Mouse (Mus musculus): Measurements from ENCODE around the gene Tada2a.

The Tada2a gene

GRCm38 (mm10) chr11:84113623-84114022 is 15.8 kb downstream of the Tada2a start:
- DNase-seq (ENCODE audit: low spot score in 2 of 2), result no peak

DNA sequence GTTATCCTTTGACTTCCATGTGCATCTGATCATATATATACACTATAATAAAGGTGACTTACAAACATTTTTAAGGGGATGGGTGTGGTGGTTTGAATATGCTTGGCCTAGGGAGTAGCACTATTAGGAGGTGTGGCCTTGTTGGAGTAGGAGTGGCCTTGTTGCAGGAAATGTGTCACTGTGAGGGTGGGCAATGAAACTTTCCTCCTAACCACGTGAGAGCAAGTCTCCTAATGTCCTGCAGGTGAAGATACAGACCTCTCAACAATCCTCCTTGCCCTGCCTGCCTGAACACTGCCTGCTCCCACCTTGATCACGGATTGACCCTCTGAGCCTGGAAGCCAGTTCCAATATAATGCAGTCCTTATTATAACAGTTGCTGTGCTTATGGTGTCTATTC is 22.3 kb downstream of the Tada2a start:
- no peak for DNase-seq (ENCODE audit: low spot score in 2 of 2)

DNA sequence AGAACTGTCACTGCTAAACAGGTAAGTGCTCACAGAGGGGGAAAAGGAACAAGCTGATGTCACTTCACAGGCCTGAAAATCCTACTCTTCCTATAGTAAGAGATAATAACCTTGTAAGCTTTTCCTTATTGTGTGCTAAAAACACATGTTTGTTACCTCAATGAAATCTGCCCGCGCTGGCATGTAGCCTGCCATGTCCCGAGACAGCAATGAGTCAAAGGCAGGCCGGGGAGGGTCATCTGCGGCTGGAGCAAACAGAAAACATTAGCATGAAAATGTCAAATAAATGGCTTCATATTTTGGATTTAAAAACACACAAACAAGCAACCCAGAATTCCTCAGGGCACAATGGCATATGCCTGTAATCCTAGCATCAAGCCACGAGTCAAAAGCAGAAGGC is 25.4 kb downstream of the Tada2a start:
- DNase-seq (ENCODE audit: low spot score in 2 of 2), result no peak

DNA sequence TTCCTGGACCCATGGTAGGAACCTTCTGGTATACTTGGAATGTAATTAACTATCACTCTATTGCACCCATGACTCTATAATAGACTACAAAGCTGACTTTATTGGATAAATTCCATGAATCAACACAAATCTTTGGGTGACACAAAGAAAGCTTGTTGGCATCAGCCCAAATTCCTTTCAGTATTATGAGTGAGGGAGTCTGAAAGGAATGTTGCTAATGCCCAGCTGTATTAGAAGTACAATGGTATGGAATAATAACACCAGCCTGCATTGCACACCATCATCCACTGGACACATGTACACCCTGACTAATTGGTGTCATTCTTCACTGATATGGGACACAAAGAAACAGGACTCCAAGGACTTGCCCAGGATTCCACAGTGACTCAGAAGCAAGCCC is 28.2 kb downstream of the Tada2a start:
- no peak for DNase-seq (ENCODE audit: low spot score in 2 of 2)

- no peak for DNase-seq (ENCODE audit: low spot score in 2 of 2)
Measured at GRCm38 (mm10) chr11:84097251-84097998, 32.0 kb downstream of the Tada2a start.

GRCm38 (mm10) chr11:84095084-84095483 is 34.3 kb downstream of the Tada2a start:
- no peak for DNase-seq (ENCODE audit: low spot score in 2 of 2)

DNA sequence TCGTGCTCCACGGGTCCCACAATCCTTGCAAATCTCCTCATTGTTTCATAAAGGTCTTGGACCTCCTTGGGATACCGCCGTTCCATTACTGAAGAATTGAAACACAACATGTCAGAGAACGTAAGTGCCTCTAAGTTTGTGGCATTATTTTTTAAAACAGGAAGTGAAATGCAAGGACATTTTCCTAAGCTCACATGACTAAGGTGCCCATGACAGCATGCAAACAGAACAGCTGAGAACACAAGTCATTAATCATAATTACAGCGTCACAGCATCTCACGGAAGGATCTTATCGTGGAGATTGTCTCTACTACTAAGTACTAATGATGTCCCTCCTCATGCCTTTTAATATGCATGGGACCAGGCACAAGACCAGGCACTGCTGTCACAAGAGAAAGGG is 38.8 kb downstream of the Tada2a start:
- no peak for DNase-seq (ENCODE audit: low spot score in 2 of 2)

- DNase-seq (ENCODE audit: low spot score in 2 of 2), result no peak
Measured at GRCm38 (mm10) chr11:84081901-84082300, 47.5 kb downstream of the Tada2a start.

DNA sequence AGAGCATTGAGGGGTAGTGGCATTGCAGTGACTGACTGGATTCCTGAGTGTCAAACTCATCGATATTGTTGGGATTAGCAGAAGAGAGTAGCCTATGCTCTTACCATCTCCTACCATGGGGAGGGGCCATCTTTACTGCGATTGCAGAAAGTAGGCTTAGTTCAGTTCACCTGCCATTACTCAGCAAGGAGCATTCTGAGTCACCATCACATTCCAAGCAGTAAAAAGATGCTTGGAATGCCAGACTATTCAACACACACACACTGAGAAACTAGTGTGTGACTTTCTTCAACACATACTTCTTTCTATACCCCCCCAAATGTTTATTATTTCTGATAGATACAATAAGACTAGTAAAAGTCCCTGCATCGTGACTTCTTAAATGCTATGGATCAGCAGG is 49.1 kb downstream of the Tada2a start:
- no peak for DNase-seq (ENCODE audit: low spot score in 2 of 2)

GRCm38 (mm10) chr11:84079887-84080286 is 49.5 kb downstream of the Tada2a start:
- no peak for DNase-seq (ENCODE audit: low spot score in 2 of 2)

- no peak for DNase-seq (ENCODE audit: low spot score in 2 of 2)
Measured at GRCm38 (mm10) chr11:84079361-84079760, 50.0 kb downstream of the Tada2a start.

GRCm38 (mm10) chr11:84078601-84079000 is 50.8 kb downstream of the Tada2a start:
- DNase-seq (ENCODE audit: low spot score in 2 of 2), result no peak

DNA sequence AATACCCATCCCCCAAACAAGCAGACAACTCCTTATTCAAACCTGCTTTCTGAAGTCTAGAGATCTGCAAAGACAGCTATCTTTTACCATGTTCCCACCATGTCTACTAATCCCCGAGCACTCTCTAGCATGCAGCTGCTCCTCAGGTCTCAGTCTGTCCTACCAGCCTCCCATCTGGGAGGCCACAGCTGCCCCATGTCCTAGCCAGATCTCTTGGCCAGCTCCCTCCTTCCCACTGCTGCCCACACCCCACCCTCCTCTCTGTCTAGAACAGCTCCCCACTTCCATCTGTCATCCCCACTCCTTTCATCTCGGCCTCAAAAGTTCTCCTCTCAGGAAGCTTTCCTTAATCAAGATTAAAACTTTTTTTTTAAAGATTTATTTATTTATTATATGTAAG is 52.4 kb downstream of the Tada2a start:
- no peak for DNase-seq (ENCODE audit: low spot score in 2 of 2)

GRCm38 (mm10) chr11:84073816-84074764 is 55.3 kb downstream of the Tada2a start:
- no peak for DNase-seq (ENCODE audit: low spot score in 2 of 2)

GRCm38 (mm10) chr11:84072904-84073651 is 56.3 kb downstream of the Tada2a start:
- peak in 1 of 2 experiments; percentile 40 for DNase-seq (ENCODE audit: low spot score in 2 of 2)

DNA sequence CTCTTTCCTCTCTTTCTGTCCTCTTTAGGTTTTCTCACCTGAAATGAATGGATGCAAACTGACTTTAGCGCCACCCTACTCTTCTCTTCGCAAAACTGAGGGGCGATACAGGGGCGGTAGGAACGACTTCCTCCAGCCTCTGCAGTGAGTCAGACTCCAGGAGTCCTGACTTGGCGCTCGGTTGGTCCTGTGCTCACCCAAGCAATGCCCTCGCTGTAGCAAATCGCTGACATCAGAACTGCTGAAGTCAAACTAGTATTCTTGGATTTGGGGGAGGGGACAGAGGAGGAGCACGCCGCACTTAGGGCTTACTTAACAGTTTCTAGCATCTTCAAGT is 60.4 kb downstream of the Tada2a start, which contains the start of gene Dusp14:
Gene Dusp14 (minus strand): TSS at position 228 of the 337 bp plus-strand sequence.
- no peak for DNase-seq (ENCODE audit: low spot score in 2 of 2)

DNA sequence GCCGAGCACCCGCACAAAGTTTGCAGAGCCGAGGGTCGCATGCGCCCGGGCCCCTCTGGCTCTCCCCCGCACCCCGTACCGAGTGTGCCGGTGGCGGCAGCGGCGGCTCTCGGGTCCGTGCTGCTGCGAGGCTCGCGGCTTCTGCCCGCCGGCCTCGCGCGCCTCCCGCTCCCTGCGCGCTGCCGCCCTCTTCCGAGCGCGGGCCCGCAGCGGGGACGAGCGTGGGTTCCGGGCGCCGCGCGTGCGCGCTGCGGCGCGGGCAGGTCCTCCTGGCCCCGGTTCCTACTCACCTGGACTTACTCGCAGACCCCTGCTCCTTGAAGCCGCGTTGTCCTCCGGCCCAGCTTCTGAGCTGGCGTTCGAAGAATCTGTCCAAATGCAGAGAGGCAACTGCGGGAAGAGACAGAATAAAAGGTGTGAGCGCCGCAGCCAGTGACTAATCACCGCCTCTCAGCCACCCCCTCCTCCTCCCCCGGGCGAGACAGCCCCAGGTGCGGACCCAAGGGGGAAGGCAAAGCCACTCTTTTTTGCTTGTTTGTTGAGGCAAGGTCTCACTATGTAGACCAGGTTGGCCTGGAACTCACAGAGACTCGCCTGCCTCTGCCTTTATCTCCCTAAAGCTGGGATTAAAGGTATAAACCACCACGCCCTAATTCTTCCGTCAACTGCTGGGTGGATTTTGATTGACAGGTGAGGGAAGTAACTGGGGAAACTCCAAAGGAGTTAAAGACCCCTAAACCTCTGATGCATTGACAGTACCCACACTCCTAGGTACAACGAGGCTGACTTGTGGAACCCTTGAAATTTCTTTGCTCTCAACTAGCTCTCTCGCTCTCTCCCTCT is 61.0 kb downstream of the Tada2a start:
- no peak for DNase-seq (ENCODE audit: low spot score in 2 of 2)

DNA sequence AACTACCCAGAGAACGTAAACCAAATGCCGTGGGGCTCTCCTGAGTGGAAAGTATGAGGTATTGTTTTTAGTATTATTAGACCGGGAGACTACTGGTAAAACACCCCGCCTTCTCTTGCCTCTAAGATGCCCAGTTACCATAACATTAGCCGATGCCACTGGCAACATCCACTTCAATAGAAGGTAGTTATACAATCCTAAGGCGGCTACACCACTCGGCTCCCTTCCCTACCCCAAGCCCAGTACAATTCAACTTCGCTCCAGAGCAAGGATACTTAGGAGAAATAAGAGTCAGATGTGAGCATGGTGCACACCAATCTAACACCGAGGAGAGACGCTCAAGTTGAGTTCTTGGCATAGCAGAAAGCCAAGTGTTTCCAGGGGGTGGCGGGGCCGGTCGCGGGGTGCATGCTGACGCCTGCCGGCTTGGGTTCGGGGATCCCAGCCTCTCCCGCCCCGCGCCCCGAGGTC is 61.6 kb downstream of the Tada2a start:
- DNase-seq (ENCODE audit: low spot score in 2 of 2), result no peak

GRCm38 (mm10) chr11:84066927-84067645 is 62.3 kb downstream of the Tada2a start:
- DNase-seq (ENCODE audit: low spot score in 2 of 2), result peak; percentile 43 to 52

DNA sequence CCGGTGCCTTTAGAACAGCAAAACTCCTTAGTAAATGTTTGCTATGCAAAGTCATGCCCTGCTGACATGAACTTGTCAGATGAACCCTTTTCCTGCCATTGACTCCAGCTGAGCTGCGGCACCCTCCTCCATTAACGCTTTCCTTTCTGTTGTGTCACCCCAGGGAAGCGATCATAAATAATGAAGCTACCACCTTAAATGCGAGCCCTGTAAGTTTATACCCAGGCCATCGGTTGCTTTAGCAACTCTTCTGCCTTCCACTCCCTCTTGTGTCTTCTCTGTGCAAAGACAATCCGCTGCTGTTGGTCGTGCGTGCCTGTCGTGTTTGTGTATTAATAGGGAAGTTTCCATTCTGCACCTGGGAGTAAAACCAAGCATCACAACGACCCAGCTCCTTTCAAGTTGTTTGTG is 63.3 kb downstream of the Tada2a start:
- DNase-seq (ENCODE audit: low spot score in 2 of 2), result no peak

Data from frontal cortex, postnatal 25 days (tissue).